Mouse (Mus musculus): ENCODE data around the gene Krt34. TPM values are rescaled to one million over a fixed set of nuclear protein-coding genes. Genes with fewer than 3 reads are reported as not detected.

Krt34 gene
- polyA plus RNA-seq, 1 experiment = not detected

DNA sequence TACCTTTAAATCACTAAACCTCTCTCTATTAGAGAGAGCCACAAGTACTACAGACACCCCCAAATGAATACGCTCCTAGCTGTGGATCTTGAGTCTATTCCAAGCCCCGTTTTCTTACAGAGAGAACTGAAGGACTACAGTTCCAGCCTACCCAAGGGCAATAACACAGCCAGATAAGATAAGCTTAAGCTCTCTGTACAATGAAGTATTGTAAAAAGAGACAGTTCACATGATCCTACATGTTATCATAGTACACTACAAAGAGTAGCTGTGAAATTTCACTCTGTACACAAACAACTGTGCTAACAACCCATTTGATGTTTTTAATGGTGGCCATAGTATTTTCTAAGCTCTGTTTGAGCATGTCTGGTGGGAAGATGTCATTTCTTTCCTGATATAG lies 5.8 kb upstream of the Krt34 start:
- no peak overlapping the region for H3K27ac ChIP-seq (ENCODE audit: insufficient read depth, low read length)
- TF ChIP-seq CTCF (IDR thresholded peaks at IDR 0.05; ENCODE audit: borderline replicate concordance, insufficient read depth, low read length) = no peak
- TF ChIP-seq POLR2A (IDR thresholded peaks at IDR 0.05; ENCODE audit: low read depth, low read length) = no peak
- H3K4me1 ChIP-seq (ENCODE audit: control insufficient read depth, insufficient read depth, low read length) = no peaks in the 10 kb centered on the region
- H3K4me3 ChIP-seq (ENCODE audit: insufficient read depth, low read length) = no peak overlapping the region

DNA sequence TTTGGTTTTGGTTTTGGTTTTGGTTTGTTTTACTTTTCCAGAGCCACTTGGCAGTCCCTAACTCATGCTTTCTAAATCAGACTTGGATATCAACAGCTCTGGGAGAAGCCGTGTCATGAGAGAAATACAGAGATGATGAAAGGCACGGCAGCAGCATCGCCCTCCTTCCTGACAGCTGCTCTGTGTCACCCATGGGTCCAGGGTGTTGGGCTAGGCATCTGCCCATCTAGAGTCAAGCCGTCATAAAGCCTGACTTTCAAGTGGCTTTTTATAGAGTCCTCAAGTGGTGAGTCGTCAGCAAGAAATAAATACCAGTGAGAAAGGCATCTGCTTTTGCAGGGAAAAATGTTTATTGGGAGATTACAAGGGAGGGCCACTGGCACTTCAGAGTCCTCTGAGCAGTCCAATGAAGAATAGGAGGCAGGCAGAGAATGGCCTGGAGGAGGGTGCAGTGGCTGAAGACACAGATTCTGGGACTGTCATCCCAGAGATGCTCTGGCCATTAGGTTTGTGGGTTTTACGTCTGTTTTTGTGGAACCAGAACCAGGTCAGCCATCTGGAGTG lies 5.0 kb upstream of the Krt34 start:
- no peaks in the 10 kb centered on the region for H3K4me1 ChIP-seq (ENCODE audit: control insufficient read depth, insufficient read depth, low read length)
- no peak overlapping the region for H3K4me3 ChIP-seq (ENCODE audit: insufficient read depth, low read length)
- TF ChIP-seq POLR2A (IDR thresholded peaks at IDR 0.05; ENCODE audit: low read depth, low read length) (no peak), CTCF (IDR thresholded peaks at IDR 0.05; ENCODE audit: borderline replicate concordance, insufficient read depth, low read length) (no peak)
- no peak overlapping the region for H3K27ac ChIP-seq (ENCODE audit: insufficient read depth, low read length)

GRCm38 (mm10) chr11:100029768-100030167 lies 11.6 kb downstream of the Krt34 start, which contains the start of gene Krt33b:
TSS of gene Krt33b (minus strand) at chr11:100029868.
- Histone ChIP-seq H3K4me3 (ENCODE audit: insufficient read depth, low read length) (no peak within 1 kb of the TSS), H3K4me1 (ENCODE audit: control insufficient read depth, insufficient read depth, low read length) (no peaks in the 10 kb centered on the region), H3K27ac (ENCODE audit: insufficient read depth, low read length) (no peak within 1 kb of the TSS)
- TF ChIP-seq CTCF (IDR thresholded peaks at IDR 0.05; ENCODE audit: borderline replicate concordance, insufficient read depth, low read length) (no peak), POLR2A (IDR thresholded peaks at IDR 0.05; ENCODE audit: low read depth, low read length) (no peak)

GRCm38 (mm10) chr11:100021438-100021837 lies 19.9 kb downstream of the Krt34 start:
- Histone ChIP-seq H3K27ac (ENCODE audit: insufficient read depth, low read length) (no peak overlapping the region), H3K4me3 (ENCODE audit: insufficient read depth, low read length) (no peak overlapping the region), H3K4me1 (ENCODE audit: control insufficient read depth, insufficient read depth, low read length) (no peaks in the 10 kb centered on the region)
- no peak for TF ChIP-seq CTCF (IDR thresholded peaks at IDR 0.05; ENCODE audit: borderline replicate concordance, insufficient read depth, low read length)
- no peak for TF ChIP-seq POLR2A (IDR thresholded peaks at IDR 0.05; ENCODE audit: low read depth, low read length)

DNA sequence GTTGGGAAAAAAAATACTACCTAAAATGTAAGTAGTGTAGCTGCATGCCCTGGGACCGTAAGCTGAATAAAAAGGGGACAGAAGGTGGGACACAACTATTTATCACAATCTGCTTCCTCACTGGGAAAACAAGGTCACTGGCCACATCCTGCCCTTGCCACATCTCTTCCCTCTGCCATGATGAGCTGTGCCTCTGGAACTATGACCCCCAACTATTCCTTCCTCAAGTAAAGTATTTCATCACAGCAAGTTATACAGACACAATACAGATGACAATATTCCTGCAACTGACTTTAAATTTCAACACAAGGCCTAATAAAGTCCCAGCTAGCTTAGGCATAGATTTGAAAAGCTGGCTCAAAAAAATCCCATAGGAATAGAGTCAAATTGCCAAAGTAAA lies 21.9 kb downstream of the Krt34 start:
- TF ChIP-seq CTCF (IDR thresholded peaks at IDR 0.05; ENCODE audit: borderline replicate concordance, insufficient read depth, low read length) = no peak
- no peak for TF ChIP-seq POLR2A (IDR thresholded peaks at IDR 0.05; ENCODE audit: low read depth, low read length)

GRCm38 (mm10) chr11:100016112-100016511 lies 25.2 kb downstream of the Krt34 start, which contains the start of gene Krt33a:
TSS of gene Krt33a (minus strand) at chr11:100016212.
- TF ChIP-seq CTCF (IDR thresholded peaks at IDR 0.05; ENCODE audit: borderline replicate concordance, insufficient read depth, low read length) = no peak
- no peak for TF ChIP-seq POLR2A (IDR thresholded peaks at IDR 0.05; ENCODE audit: low read depth, low read length)
- H3K4me1 ChIP-seq (ENCODE audit: control insufficient read depth, insufficient read depth, low read length) = no peaks in the 10 kb centered on the region
- H3K27ac ChIP-seq (ENCODE audit: insufficient read depth, low read length) = no peak within 1 kb of the TSS
- no peak within 1 kb of the TSS for H3K4me3 ChIP-seq (ENCODE audit: insufficient read depth, low read length)

More for the DNA sequence above, 21.9 kb downstream of the Krt34 start:
- Histone ChIP-seq H3K4me3 (ENCODE audit: insufficient read depth, low read length) (no peak overlapping the region), H3K27ac (ENCODE audit: insufficient read depth, low read length) (no peak overlapping the region), H3K4me1 (ENCODE audit: control insufficient read depth, insufficient read depth, low read length) (no peaks in the 10 kb centered on the region)

DNA sequence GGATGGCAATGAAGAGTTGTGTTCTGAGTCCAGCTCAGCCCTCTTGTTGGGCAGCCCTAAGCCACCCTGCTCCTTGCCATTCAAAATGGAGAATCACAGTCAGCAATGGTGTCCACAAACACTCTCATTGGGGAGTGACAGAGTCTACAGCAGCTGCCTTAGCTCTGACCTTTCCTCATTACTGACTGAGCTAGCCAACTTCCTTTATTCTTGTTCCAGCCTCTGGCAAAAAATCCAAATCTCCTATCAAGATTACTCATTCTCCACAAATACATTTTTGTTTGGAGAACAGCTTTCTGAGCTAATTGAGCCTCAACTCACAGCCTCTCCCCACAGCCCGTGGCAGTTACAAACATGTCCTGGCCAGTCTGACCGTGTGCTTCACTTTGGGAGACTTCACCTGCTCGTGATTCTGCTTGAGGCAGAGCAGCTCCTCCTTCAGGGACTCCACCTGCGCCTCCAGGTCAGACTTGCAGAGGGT lies 27.6 kb downstream of the Krt34 start:
- TF ChIP-seq CTCF (IDR thresholded peaks at IDR 0.05; ENCODE audit: borderline replicate concordance, insufficient read depth, low read length) (no peak), POLR2A (IDR thresholded peaks at IDR 0.05; ENCODE audit: low read depth, low read length) (no peak)
- Histone ChIP-seq H3K27ac (ENCODE audit: insufficient read depth, low read length) (no peak overlapping the region), H3K4me1 (ENCODE audit: control insufficient read depth, insufficient read depth, low read length) (no peaks in the 10 kb centered on the region), H3K4me3 (ENCODE audit: insufficient read depth, low read length) (no peak overlapping the region)

GRCm38 (mm10) chr11:100010682-100011081 lies 30.7 kb downstream of the Krt34 start:
- no peak for TF ChIP-seq CTCF (IDR thresholded peaks at IDR 0.05; ENCODE audit: borderline replicate concordance, insufficient read depth, low read length)
- no peak for TF ChIP-seq POLR2A (IDR thresholded peaks at IDR 0.05; ENCODE audit: low read depth, low read length)
- no peak overlapping the region for H3K27ac ChIP-seq (ENCODE audit: insufficient read depth, low read length)
- H3K4me3 ChIP-seq (ENCODE audit: insufficient read depth, low read length) = no peak overlapping the region
- no peaks in the 10 kb centered on the region for H3K4me1 ChIP-seq (ENCODE audit: control insufficient read depth, insufficient read depth, low read length)

DNA sequence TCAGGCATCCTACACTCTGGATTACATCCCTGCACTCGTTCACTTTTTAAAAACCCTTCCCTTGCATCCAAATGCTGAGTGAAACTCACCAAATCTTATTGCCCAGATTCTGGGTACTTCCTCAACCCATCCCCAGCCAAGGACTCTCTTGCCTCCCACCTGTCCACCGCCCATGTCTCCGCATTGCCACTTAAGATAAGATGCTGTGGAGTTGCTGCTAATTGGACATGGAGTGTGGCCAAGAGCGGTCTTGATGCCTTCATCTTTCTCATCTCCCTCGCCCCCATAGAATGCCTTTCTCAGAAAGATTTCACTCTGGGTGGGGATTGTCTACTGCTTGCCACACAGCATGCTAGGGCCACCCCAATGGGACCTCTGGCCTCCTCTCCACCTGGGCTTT lies 33.0 kb downstream of the Krt34 start:
- TF ChIP-seq CTCF (IDR thresholded peaks at IDR 0.05; ENCODE audit: borderline replicate concordance, insufficient read depth, low read length) = no peak
- no peak for TF ChIP-seq POLR2A (IDR thresholded peaks at IDR 0.05; ENCODE audit: low read depth, low read length)
- Histone ChIP-seq H3K4me3 (ENCODE audit: insufficient read depth, low read length) (no peak overlapping the region), H3K4me1 (ENCODE audit: control insufficient read depth, insufficient read depth, low read length) (no peaks in the 10 kb centered on the region), H3K27ac (ENCODE audit: insufficient read depth, low read length) (no peak overlapping the region)

- Histone ChIP-seq H3K4me1 (ENCODE audit: control insufficient read depth, insufficient read depth, low read length) (no peaks in the 10 kb centered on the region), H3K4me3 (ENCODE audit: insufficient read depth, low read length) (no peak overlapping the region), H3K27ac (ENCODE audit: insufficient read depth, low read length) (no peak overlapping the region)
- TF ChIP-seq POLR2A (IDR thresholded peaks at IDR 0.05; ENCODE audit: low read depth, low read length) = no peak
- no peak for TF ChIP-seq CTCF (IDR thresholded peaks at IDR 0.05; ENCODE audit: borderline replicate concordance, insufficient read depth, low read length)
These were observed 34.7 kb downstream of the Krt34 start for GRCm38 (mm10) chr11:100006624-100007023.
